Mouse (Mus musculus): Measurements from ENCODE around the gene Camta1. TPM values are rescaled to one million over a fixed set of nuclear protein-coding genes. Genes with fewer than 3 reads are reported as not detected.

Gene Camta1
- polyA plus RNA-seq, 1 experiment from 2014 or later = 81.8 TPM

DNA sequence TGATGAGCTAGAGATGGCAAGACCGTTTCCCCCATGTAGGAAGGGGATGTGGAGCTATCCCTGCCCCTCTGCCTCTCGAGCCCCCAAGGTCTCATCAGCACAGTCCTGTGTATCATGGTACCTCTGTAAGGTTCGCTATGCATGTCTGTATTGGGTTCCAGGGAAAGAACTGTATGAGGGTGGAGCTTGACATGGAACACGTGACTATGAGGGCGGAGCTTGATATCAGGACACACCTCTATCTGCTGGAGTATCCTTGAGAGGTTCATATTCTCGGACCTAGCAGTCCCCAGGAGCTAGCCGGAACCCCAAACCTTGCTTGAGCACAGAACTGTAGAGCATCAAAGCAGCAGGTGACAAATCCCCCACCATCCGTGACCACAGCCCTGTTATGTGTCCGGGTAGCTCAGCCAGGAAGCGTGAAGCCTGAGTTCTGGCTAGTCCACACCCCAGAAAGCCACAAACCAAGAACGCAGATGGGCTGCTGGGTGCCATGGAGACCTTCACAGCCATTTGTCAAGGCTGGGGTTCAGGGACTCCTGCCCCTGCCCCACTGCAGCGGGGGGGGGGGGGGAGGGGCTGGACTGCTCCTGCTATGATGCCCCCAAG, 122.2 kb downstream of the Camta1 start:
- no peaks in the 10 kb centered on the region for H3K36me3 ChIP-seq (ENCODE audit: control insufficient read depth, insufficient read depth, low read length)
- no peak overlapping the region for H3K4me3 ChIP-seq (replicated peaks; ENCODE audit: low read length)
- 75% methylated on average over 11 of the region's 12 CpGs for WGBS
- no peak for ATAC-seq (ENCODE audit: insufficient read depth, low FRiP score)
- H3K27ac ChIP-seq (ENCODE audit: low read length) = no peak overlapping the region
- H3K9me3 ChIP-seq (replicated peaks; ENCODE audit: control insufficient read depth, low read length) = no peaks in the 10 kb centered on the region
- peaks cover 13% of the 10 kb centered on the region for H3K4me1 ChIP-seq (ENCODE audit: control insufficient read depth, insufficient read depth, low read length)
- H3K9ac ChIP-seq (ENCODE audit: low read length) = no peak overlapping the region
- H3K4me2 ChIP-seq (ENCODE audit: low read depth, low read length) = no peak overlapping the region
- H3K27me3 ChIP-seq (ENCODE audit: control insufficient read depth, insufficient read depth, low read length) = no peaks in the 10 kb centered on the region

- ATAC-seq (ENCODE audit: insufficient read depth, low FRiP score) = no peak
- WGBS = 74% methylated on average over 11 of the region's 11 CpGs
- peaks cover 13% of the 10 kb centered on the region for H3K4me1 ChIP-seq (ENCODE audit: control insufficient read depth, insufficient read depth, low read length)
Measured at GRCm38 (mm10) chr4:151738875-151739274, 122.8 kb downstream of the Camta1 start.

DNA sequence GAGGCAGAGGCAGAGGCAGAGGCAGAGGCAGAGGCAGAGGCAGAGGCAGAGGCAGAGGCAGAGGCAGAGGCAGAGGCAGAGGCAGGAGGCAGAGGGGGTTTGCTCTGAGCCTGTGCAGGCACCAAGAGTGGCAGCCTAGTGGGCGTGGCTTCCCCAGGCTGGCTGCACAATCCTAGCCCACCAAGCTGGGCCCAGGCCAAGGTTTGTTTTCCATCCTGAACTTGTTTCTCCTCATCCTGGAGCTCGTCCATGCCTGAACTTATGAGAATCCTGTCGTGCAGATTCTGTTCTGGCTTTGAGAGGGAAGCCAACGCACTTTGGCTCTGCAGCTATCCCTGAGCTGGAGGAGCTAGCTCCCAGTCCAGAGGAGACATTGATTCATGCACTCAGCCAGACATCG, 123.4 kb downstream of the Camta1 start:
- Histone ChIP-seq H3K4me1 (ENCODE audit: control insufficient read depth, insufficient read depth, low read length) (peaks cover 13% of the 10 kb centered on the region), H3K27ac (ENCODE audit: low read length) (no peak overlapping the region), H3K4me3 (replicated peaks; ENCODE audit: low read length) (no peak overlapping the region), H3K4me2 (ENCODE audit: low read depth, low read length) (no peak overlapping the region), H3K9ac (ENCODE audit: low read length) (no peak overlapping the region), H3K27me3 (ENCODE audit: control insufficient read depth, insufficient read depth, low read length) (no peaks in the 10 kb centered on the region), H3K36me3 (ENCODE audit: control insufficient read depth, insufficient read depth, low read length) (no peaks in the 10 kb centered on the region), H3K9me3 (replicated peaks; ENCODE audit: control insufficient read depth, low read length) (no peaks in the 10 kb centered on the region)
- 52% methylated on average over 5 of the region's 5 CpGs for WGBS
- no peak for ATAC-seq (ENCODE audit: insufficient read depth, low FRiP score)

More at GRCm38 (mm10) chr4:151738875-151739274, 122.8 kb downstream of the Camta1 start:
- no peak overlapping the region for H3K4me3 ChIP-seq (replicated peaks; ENCODE audit: low read length)
- H3K9me3 ChIP-seq (replicated peaks; ENCODE audit: control insufficient read depth, low read length) = no peaks in the 10 kb centered on the region
- no peak overlapping the region for H3K9ac ChIP-seq (ENCODE audit: low read length)
- H3K27me3 ChIP-seq (ENCODE audit: control insufficient read depth, insufficient read depth, low read length) = no peaks in the 10 kb centered on the region
- no peaks in the 10 kb centered on the region for H3K36me3 ChIP-seq (ENCODE audit: control insufficient read depth, insufficient read depth, low read length)
- no peak overlapping the region for H3K4me2 ChIP-seq (ENCODE audit: low read depth, low read length)
- H3K27ac ChIP-seq (ENCODE audit: low read length) = no peak overlapping the region

- Histone ChIP-seq H3K4me3 (replicated peaks; ENCODE audit: low read length) (no peak overlapping the region), H3K27me3 (ENCODE audit: control insufficient read depth, insufficient read depth, low read length) (no peaks in the 10 kb centered on the region), H3K4me1 (ENCODE audit: control insufficient read depth, insufficient read depth, low read length) (no peaks in the 10 kb centered on the region; the same call in 1 of the 2 replicates), H3K36me3 (ENCODE audit: control insufficient read depth, insufficient read depth, low read length) (no peaks in the 10 kb centered on the region), H3K27ac (ENCODE audit: low read length) (no peak overlapping the region), H3K9me3 (replicated peaks; ENCODE audit: control insufficient read depth, low read length) (no peaks in the 10 kb centered on the region), H3K4me2 (ENCODE audit: low read depth, low read length) (no peak overlapping the region), H3K9ac (ENCODE audit: low read length) (no peak overlapping the region)
- WGBS = 63% methylated on average over 10 of the region's 10 CpGs
- no peak for ATAC-seq (ENCODE audit: insufficient read depth, low FRiP score)
Measured at GRCm38 (mm10) chr4:151732668-151733067, 129.0 kb downstream of the Camta1 start.

DNA sequence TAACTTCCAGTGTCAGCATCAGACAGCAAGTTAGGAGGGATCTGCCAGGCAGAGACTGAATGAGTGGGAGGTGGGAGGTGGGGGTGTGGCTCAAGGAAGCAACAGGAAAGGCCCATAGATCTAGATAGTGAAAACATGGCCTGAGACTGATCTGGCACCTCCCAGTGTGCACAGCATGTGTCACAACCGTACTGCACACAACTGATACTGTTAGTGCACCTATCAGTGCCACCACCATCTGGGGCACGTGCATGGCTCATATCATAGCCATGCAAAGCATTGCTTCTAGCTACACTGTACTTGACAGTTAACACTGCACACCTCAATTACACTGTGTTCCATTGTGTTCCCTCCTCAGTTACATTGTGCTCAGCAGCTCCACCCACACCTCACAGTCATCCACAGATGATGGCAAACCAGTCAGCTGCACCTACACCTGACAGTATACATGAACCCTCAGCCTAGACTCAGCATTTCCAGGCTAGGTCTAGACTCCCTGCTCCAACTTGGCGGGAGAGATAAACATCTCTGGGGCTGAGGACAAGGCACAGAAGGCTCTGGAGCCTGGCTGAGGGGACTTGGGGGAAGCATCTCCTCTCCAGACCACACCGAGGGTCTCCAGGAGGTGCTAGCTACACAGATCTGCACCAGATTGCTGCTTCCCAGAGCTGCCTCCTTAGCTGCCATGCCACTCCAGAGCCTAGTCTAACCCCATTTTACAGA, 131.5 kb downstream of the Camta1 start:
- Histone ChIP-seq H3K36me3 (ENCODE audit: control insufficient read depth, insufficient read depth, low read length) (no peaks in the 10 kb centered on the region), H3K27me3 (ENCODE audit: control insufficient read depth, insufficient read depth, low read length) (no peaks in the 10 kb centered on the region), H3K9ac (ENCODE audit: low read length) (no peak overlapping the region), H3K4me2 (ENCODE audit: low read depth, low read length) (no peak overlapping the region), H3K9me3 (replicated peaks; ENCODE audit: control insufficient read depth, low read length) (no peaks in the 10 kb centered on the region), H3K4me1 (ENCODE audit: control insufficient read depth, insufficient read depth, low read length) (no peaks in the 10 kb centered on the region; the same call in 1 of the 2 replicates), H3K27ac (ENCODE audit: low read length) (no peak overlapping the region), H3K4me3 (replicated peaks; ENCODE audit: low read length) (no peak overlapping the region)
- 66% methylated on average over 4 of the region's 4 CpGs for WGBS
- ATAC-seq (ENCODE audit: insufficient read depth, low FRiP score) = peak; percentile 77

- WGBS = 70% methylated on average over 4 of the region's 4 CpGs
- Histone ChIP-seq H3K9me3 (replicated peaks; ENCODE audit: control insufficient read depth, low read length) (no peaks in the 10 kb centered on the region), H3K27me3 (ENCODE audit: control insufficient read depth, insufficient read depth, low read length) (no peaks in the 10 kb centered on the region), H3K4me1 (ENCODE audit: control insufficient read depth, insufficient read depth, low read length) (no peaks in the 10 kb centered on the region; the same call in 1 of the 2 replicates), H3K36me3 (ENCODE audit: control insufficient read depth, insufficient read depth, low read length) (no peaks in the 10 kb centered on the region), H3K9ac (ENCODE audit: low read length) (no peak overlapping the region), H3K27ac (ENCODE audit: low read length) (no peak overlapping the region), H3K4me2 (ENCODE audit: low read depth, low read length) (no peak overlapping the region), H3K4me3 (replicated peaks; ENCODE audit: low read length) (no peak overlapping the region)
- ATAC-seq (ENCODE audit: insufficient read depth, low FRiP score) = no peak
Measured at GRCm38 (mm10) chr4:151729116-151729515, 132.6 kb downstream of the Camta1 start.

GRCm38 (mm10) chr4:151728391-151729065, 133.1 kb downstream of the Camta1 start:
- Histone ChIP-seq H3K36me3 (ENCODE audit: control insufficient read depth, insufficient read depth, low read length) (no peaks in the 10 kb centered on the region), H3K27ac (ENCODE audit: low read length) (no peak overlapping the region), H3K4me3 (replicated peaks; ENCODE audit: low read length) (no peak overlapping the region), H3K4me2 (ENCODE audit: low read depth, low read length) (no peak overlapping the region), H3K27me3 (ENCODE audit: control insufficient read depth, insufficient read depth, low read length) (no peaks in the 10 kb centered on the region), H3K9me3 (replicated peaks; ENCODE audit: control insufficient read depth, low read length) (no peaks in the 10 kb centered on the region), H3K9ac (ENCODE audit: low read length) (no peak overlapping the region), H3K4me1 (ENCODE audit: control insufficient read depth, insufficient read depth, low read length) (no peaks in the 10 kb centered on the region; the same call in 1 of the 2 replicates)
- no peak for ATAC-seq (ENCODE audit: insufficient read depth, low FRiP score)
- WGBS = 64% methylated on average over 11 of the region's 11 CpGs

- Histone ChIP-seq H3K4me3 (replicated peaks; ENCODE audit: low read length) (no peak overlapping the region), H3K9ac (ENCODE audit: low read length) (no peak overlapping the region), H3K9me3 (replicated peaks; ENCODE audit: control insufficient read depth, low read length) (no peaks in the 10 kb centered on the region), H3K27ac (ENCODE audit: low read length) (no peak overlapping the region), H3K4me1 (ENCODE audit: control insufficient read depth, insufficient read depth, low read length) (no peaks in the 10 kb centered on the region; the same call in 1 of the 2 replicates), H3K36me3 (ENCODE audit: control insufficient read depth, insufficient read depth, low read length) (no peaks in the 10 kb centered on the region), H3K27me3 (ENCODE audit: control insufficient read depth, insufficient read depth, low read length) (no peaks in the 10 kb centered on the region), H3K4me2 (ENCODE audit: low read depth, low read length) (no peak overlapping the region)
- whole genome bisulfite sequencing = 85% methylated on average over 2 of the region's 2 CpGs
- peak; percentile 71 for ATAC-seq (ENCODE audit: insufficient read depth, low FRiP score)
Measured at GRCm38 (mm10) chr4:151726396-151726795, 135.3 kb downstream of the Camta1 start.

- Histone ChIP-seq H3K27ac (ENCODE audit: low read length) (no peak overlapping the region), H3K9me3 (replicated peaks; ENCODE audit: control insufficient read depth, low read length) (no peaks in the 10 kb centered on the region), H3K9ac (ENCODE audit: low read length) (no peak overlapping the region), H3K4me2 (ENCODE audit: low read depth, low read length) (no peak overlapping the region), H3K27me3 (ENCODE audit: control insufficient read depth, insufficient read depth, low read length) (no peaks in the 10 kb centered on the region), H3K4me3 (replicated peaks; ENCODE audit: low read length) (no peak overlapping the region), H3K4me1 (ENCODE audit: control insufficient read depth, insufficient read depth, low read length) (no peaks in the 10 kb centered on the region; the same call in 1 of the 2 replicates), H3K36me3 (ENCODE audit: control insufficient read depth, insufficient read depth, low read length) (no peaks in the 10 kb centered on the region)
- no peak for ATAC-seq (ENCODE audit: insufficient read depth, low FRiP score)
Measured at GRCm38 (mm10) chr4:151724897-151725296, 136.8 kb downstream of the Camta1 start.
